Mouse (Mus musculus) c-Kit-positive CD71-positive TER-119-positive erythroid progenitor cells, embryonic 14.5 days (primary cell): ENCODE results near the gene Ngef.

Experiments
- DNase-seq: peaks from one replicate; pipeline ENCODE4 v3.0.0-alpha.2; 2013; ENCODE audit warnings: low spot score

Gene Ngef

DNA sequence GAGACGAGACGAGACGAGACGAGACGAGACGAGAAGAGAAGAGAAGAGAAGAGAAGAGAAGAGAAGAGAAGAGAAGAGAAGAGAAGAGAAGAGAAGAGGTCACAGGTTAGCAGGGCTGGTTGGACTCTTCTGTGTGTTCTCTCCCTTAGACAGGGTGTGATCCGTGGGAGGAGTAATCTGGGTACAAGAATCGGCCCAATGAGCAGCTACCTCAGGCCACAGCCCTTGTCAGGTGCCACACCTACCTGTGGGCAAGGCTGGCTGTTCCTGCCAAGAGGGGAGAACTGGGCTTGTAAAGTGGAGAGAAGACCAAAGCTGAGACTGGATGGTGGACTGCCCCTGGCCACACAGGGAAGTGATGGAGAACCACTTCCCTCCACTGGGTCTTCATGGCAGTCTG lies 7.9 kb downstream of the Ngef start:
- DNase-seq: no peak

DNA sequence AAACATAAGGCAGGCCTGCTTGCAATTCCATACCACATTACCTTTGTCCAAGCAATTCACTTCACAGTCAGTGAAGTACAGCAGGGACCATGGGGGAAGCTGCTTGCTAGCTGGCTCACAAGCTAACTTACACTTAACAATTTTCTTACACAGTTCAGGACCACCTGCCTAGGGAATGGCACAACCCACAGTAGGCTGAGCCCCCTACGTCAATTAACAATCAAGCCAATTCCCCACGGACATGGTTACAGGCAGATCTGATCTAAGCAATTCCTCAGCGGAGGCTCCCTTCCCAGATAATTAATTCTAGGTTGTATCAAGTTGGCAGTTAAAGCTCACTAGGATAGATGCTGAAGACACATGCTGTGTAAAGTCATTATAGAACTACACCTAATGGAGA lies 10.7 kb downstream of the Ngef start:
- DNase-seq: no peak

DNA sequence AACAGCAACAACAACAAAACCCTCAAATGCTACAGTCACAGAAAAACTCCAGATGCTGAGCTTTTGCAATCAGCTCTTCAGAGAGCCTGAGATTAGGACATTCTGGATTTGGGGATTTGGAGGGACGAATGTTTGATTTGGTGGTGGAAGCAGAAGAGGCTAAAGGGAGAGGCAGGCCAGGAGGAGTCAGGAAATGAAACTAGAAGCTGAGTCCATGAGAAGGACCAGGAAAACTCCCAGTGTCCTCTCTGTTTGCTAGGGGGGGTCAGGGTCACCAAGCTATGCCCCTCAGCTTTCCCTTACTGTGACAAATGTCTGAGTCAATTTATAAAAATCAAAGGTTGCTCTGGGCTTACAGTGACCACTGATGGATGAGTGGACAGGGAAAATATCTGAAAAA lies 20.1 kb downstream of the Ngef start:
- DNase-seq: no peak

DNA sequence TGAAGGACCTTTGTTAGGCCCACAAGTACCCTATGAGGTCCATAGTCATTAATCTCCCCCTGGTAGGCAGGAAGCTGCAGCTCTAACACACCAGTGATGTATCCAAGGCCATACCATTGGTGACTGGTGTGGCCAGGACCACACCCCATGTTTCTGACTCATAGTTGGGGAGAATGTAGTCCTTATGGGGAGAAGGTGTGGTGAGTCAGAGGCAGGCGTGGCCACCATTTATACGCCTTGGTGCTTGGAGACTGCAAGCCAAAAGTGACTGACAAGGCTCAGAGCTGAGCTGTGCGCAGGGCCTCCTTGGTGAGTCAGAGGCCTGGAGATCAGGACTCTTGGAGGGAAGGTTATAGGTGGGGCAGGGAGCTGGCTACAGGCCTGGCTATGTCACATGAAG lies 22.7 kb downstream of the Ngef start:
- peak; percentile 20 for DNase-seq

DNA sequence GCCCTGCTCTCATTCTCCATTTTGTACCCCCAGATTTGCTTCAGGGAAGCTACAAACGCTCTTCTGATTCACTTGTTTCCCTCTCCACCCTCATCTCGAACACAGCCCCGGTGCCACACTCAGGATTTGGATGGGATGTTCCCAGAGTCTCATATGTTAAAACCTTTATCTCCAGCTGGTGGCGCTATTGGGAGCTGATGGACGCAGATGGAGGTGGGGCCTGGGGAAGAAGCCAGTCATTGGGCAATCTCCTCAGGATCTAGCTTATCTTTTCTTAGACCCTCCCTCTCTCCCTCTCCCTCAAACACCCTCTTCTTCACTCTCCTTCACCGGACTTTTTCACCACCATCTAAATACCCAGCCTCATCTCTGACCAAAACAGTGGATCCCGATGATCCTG lies 32.1 kb downstream of the Ngef start:
- peak; percentile 12 for DNase-seq

DNA sequence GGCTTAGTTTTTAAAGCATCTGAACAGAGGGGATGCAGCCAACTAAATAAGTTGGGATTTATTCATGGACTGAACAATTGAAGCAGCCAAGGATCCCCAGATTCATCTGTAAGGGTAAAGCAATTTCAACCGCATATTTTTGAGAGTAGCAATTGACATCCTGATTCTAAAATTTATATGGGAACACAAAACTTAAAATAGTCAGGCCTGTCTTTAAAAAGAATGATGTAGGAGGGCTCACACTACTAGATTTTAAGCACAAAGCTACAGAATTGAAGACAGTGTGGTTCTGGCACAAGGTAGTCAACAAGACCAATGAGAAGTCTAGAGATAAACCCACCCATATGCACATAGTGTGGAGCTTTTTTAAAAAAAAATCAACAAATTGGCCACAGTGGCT lies 36.7 kb downstream of the Ngef start:
- DNase-seq: no peak

DNA sequence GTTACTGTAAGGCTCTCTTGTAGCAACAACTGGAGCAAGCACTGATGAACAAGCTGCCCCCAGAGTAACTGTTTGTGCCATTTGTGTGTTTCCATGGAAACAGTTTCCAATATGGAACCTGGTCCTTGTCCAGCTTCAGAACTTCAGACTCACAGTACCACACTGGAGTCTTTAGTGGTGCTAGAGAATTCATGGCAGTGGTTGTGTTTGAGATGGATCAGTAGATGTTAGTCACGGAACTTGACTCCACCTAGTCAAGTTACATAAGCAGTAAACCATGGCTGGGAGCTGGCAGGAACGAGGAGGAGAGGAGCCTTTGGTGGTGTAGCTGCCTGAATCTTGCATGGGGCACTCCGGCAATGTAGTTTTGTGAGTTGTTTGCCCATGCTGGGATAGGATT lies 39.6 kb downstream of the Ngef start:
- no peak for DNase-seq

DNA sequence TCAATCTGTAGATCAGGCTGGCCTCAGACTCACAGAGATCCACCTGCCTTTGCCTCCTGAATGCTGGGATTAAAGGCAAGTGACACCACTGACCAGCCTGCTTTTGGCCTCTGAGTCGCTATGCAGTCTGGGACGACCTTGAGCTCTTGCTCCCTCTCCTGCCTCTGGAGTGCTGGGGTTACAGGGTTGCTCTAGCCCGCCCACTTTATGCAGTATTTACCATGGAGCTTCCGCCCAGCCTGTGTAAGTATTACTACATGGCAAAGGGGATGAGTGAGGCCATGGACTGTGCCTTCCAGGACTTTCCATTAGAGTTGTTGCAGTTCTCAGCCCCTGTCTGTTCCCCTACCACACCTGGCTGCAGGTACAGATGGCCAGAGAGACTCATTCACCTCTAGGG lies 41.3 kb downstream of the Ngef start:
- no peak for DNase-seq

DNA sequence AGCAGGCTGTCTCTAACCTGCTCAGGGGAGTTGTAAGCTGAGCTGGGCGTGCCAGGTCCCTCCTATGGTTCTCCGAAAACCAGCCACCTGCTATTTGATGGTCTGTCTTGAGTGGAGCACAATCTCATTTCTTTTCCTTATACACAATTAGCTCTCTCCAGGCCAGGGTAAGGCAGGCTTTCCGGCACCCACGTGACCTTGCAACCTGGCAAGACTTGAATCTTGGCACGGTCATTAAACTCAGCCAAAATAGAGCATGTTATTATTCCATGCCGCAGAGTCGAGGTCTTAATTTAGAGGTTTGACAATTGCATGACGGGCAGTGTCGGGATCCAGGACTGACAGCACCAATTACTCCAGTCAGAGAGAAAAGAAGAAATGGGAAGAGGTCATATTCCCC lies 46.5 kb downstream of the Ngef start:
- no peak for DNase-seq

DNA sequence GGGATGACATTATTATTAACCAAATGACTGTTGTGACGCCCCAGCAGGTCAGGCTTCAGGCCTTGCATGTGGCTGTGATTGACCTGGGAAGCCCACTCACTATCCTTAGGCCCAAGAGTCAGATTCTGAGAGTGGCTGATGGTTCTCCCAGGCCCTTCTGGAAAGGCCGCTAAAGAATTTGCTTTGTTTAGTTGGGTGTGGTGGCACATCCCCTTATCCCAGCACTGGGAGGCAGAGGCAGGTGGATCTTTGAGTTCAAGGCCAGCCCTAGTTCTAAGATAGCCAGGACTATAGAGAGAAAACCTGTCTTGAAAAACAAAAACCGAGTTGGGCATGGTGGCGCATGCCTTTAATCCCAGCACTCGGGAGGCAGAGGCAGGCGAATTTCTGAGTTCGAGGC lies 48.6 kb downstream of the Ngef start:
- DNase-seq: no peak

DNA sequence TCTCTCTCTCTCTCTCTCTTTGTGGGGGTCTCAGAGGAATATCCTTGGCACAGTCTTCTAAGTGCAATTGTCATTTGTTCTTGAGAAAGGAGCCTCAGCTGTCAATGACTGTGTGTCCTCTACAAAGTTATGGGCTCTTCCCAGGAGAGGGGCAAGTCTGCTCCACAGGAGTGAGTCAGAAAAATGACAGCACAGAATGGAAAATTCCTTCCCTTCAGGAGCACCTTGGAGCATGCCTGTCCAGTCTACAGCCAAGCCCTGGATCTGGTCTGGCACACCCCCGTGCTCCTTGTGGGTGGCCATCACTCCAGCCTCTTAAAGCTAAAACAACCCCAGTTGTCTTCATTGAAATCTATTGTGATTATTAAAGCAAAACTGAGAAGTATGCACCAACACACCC lies 52.1 kb downstream of the Ngef start:
- no peak for DNase-seq

DNA sequence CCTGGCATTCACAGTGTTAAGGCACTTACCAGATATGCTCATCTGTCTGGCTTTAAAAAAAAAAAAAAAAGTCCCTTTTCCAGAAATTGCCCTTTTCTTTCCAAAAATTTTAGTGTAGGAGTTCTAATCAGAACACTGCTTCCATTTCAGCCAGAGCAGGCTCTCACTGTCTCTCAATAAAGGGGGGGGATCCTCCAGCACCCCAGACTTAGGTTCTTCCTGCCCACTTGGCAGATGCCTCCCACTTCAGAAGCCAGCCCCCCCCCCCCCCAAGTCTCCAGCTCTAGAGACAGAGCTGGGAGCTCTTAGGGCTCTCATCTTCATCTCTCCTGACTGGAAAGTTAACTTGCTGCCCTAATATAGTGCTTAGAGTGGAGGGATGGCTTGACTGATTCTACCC lies 53.2 kb downstream of the Ngef start:
- DNase-seq: no peak

DNA sequence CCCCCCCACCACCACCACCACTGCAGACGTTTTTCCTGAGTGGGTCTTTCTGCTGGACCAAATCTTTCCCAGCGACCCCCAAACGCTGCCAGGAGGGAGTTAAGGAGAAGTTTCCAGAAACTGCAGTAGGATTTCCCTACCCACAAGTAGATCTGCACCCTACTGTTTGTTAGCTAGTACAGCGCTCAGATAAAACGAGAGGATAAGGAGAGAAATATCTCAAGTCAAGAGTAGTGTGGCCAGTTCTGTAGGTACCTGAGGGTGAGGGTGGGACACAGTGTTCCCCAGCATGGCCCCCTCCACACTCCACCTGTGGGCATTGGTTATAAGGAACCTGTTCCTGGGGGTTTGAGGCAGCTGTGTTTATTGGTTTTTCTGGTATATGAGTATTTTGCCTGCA lies 62.8 kb downstream of the Ngef start:
- DNase-seq: no peak

DNA sequence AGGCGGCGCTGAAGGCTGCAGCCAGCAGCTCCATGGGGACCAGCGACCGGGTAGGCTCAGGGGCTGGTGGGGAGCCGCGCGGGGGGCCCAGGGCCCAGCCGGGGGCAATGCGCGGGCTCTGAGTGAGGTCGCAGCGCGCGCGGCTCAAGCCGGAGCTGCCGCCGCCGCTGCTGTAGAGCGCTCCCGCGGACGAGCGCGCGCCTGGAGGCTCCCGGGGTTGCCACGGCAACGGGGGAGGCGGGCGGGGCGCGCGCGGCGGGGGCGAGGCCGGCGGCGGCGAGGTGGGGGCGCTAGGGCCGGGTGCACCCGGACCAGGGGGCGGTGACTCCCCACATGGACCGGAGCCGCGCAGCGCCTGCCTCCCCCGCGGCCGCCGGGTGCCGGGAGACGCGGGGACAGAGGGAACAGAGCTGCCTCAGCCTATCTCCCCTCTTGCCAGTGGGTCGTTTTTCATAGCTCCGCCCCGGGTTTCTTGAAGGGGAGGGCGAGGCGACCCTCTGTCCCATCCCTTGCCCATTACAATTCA lies 63.4 kb downstream of the Ngef start:
- no peak for DNase-seq

DNA sequence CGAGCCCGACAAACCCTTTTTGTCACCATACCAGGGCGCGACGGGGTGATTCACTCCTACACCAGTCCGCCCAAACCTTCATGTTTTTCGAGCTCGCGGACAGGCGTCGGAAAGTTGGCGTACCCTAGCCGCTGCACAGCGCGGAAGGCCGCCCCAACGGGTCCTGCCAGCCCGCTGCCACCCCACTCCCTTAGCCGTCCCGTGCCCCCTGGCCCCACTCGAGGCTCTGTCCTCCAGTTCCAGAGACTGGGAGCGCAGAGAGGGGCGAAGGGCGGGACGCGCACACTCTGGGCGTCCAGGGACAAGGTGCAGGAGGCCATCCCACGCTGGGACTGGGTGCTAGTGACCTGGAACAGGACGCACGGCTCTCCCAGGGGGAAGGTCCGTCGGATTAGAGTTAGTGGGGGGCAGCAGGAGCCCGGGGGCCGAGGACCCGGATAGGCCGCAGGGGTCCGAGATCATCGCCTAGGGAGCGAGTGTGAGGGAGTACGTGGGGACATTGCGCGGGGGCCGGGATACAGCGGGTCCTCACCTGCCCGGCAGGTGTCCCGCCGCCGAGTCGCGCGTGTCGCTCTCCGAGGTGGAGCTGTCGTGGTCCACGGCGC lies 64.0 kb downstream of the Ngef start, which contains the start of gene Neu2:
TSS of gene Neu2 (plus strand) at position 329 of the 605 bp plus-strand sequence.
- DNase-seq: no peak

DNA sequence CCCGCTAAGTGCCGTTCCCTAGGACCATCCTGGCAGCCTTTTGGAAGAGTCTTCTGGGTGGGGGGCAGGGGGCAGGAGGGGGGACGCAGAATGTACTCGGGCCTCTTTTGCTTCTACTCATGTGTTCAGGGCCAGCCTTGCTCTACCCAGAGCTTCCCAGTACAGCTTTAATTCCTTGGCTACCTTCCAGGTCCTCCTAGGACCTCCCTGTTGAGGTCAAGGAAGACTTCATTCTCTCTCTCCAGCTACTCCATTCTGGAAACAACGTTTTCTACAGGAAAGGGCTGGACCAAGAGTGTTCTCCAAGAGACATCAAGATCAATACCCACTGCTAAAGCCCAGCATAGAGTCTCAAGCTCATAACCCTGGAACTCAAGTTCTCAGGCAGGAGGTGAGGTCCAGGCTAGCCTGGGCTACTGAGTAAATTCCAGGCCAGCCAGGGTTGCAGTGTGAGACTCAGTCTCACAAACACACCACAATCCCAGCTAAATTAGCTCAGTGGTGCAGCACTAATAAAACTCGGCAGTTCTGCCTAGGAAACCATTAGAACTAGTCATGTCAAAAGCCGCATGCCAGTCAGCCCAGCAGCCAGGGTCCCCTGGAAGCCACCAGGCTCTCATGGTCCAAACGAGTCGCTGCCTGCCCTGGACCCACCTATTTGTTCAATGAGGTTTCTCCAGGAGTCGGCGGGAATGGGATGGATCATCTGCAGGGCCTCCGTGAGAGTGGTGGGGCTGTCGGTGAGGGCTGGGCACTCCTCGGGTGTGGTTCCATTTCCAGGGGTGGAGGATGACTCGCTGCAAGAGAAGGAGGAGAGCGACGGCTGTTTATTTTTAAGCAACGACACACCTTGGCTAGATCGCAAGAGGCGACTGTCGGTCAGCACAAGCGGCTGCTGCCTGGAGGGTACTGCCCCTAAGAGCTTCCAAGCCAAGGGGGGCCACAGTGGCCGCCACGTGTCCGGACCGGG lies 64.8 kb downstream of the Ngef start:
- no peak for DNase-seq

DNA sequence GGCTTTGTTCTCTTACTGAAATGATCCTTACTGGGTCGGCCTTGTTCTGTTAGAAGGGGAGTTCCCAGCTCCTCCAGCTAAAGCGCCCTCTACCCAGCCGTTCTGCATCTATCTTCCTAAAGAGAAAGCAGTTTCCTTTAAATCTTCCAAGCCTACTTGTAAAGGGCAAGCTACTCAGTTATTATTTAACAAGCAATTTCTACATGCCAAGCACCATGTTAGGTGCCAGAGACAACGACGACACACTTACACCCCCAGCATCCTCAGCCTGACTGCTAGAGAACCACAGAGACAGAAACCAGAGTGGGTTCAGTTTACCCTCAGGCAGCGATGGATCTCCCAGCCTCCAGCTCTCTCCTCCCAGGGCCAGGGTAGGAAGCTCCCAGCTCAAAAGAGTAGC lies 65.8 kb downstream of the Ngef start:
- no peak for DNase-seq

DNA sequence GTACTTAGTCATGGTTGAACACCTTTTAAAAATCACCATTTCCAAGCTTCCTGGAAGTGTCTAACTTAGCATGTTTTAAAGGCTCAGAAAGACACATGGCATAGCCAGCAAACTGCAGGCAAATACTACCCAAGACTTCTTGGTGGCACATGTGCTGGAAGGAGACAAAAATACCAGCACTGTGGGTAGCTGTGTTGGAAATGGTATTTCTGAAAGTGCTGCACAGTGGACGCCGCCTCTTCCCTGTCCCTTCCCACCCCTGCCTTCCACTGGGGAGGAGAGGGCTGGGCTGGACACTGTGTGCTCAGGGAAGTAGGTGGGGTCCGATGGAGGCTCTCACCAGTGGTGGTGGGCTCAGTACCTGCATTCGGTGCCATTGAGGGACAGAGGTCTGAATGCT lies 68.1 kb downstream of the Ngef start:
- DNase-seq: no peak

DNA sequence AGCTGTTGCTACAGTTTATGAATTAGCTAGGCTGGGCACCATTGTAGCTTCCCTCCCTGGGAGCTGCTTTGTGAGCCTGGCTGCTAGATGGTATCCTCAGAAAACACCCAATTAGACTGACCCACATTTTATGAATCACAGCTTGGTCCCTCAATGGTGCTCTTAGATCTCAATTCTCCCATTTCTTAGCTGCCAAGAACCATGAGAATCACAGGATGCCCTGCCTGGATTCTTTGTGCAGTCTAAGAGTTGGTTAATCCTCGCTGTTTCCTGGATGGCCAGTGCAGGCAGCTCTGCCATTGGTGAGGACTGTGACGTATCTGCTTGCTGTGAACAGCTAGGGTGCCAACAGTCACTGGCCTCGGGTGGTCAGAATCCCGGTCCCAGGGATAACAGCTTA lies 80.1 kb downstream of the Ngef start:
- DNase-seq: no peak

DNA sequence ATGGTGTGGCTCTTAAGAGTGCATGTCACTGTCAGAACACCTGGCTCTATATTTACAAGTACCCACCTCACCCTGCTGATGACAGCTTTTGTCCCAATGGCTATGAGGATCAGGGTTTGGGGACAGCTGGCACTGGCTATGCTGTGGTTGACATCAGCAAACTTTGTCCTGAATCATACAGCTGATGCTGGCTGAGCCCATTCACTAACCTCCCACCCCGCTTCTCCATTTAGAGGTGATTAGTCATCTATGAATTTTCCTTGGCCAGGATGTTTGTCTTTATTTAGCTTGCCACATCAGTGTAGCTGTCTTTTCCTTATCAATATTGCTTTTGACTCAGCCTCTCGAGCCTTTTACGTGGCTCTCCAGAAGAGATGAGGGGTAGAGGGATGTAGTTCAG lies 81.4 kb downstream of the Ngef start:
- no peak for DNase-seq

DNA sequence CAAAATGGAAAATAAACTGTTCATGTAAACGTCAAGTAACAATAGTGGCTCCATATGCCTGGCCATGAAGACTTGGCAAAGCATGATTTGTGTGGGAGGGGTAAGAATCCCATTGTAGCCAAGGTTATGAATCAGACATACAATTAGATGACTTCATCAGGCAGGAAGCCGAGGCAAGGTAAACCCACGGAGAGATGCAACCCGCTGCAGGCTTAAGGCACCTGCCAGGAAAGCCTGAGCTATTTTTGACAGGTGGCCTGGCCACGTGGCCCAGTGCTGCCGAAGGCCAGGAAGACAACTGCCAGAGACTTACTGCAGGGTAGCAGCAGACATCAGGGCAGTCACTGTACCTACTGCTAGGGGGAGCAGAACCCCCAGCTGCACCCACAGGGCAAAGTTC lies 87.3 kb downstream of the Ngef start:
- no peak for DNase-seq

DNA sequence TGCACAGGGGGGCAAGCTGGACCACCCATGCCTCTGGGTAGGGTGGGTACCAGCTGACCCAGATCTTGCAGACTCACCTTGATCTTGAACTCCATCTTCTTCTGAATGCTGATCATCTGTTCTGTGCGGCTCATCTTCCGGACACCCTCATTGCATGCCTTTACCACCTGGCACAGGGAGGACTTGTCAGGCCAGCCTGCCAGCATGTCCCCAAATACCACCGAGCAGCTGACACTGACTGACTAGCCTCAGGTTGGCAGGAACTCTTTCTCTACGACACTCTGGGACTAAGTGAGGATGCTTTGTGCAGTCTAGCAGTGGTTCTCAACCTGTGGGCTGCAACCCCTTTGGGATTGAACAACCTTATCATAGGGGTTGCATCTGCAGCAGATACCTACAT lies 91.1 kb downstream of the Ngef start:
- DNase-seq: no peak

DNA sequence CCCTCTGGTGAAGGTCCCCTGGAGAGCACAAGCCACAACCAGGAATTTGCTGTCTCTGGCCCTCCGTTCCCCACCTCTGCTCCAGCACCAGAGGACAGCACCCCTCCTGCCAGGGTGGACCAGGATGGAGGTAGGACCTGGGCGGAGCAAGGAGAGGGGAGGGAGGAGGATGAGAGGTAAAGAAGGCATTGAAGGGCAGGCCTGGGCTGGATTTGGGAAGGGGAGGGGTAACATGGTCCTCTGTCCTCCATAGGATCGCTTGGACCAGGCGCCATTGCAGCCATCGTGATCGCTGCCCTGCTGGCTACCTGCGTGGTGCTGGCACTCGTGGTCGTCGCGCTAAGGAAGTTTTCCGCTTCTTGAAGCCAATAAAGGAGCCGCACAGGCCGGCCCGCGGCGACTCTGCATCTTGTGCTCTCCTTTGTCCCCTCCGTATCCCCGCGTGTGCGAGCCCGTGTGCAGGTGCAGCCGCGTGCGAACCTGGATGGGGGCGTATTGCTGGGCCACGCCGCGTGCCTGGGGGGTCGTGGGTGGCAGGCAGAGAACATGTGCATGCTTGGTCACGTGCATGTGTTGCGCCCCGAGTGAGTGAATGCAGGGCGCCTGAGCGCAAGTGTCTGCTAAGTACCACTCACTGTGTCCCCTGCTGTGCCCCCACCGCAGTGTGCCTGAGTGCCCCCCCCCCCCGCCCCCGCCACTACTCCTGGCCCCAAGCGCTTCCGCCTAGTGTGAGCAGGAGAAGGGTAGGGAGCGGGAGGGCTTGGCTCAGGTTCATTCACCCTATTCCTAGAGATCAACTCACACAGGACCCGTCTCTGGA lies 98.4 kb downstream of the Ngef start:
- no peak for DNase-seq
